Mouse (Mus musculus) cerebellum, adult 2 months (tissue): ENCODE measurements at regions not wholly inside any gene's neighbourhood (a gene's known extent, or its start where the extent isn't known, plus 50 kb on each side); places are given as distances from the start of the nearest gene placed in this dataset.

Experiments used
- CTCF ChIP-seq: fragments of 200-500 bp; IDR thresholded peaks from 2 replicates; pipeline ENCODE4 v1.5.1; 2011; ENCODE audit warnings: low read depth, mild to moderate bottlenecking, control low read depth, low read length, moderate library complexity, borderline replicate concordance; ENCODE audit not compliant: insufficient read depth
- POLR2A ChIP-seq: fragments of 200-500 bp; IDR thresholded peaks from 2 replicates; pipeline ENCODE4 v1.6.1; 2011; ENCODE audit warnings: low read length, control low read depth, borderline replicate concordance; ENCODE audit not compliant: insufficient read depth

GRCm38 (mm10) chr6:100416046-100416445 lies 128.8 kb upstream of the Rybp start:
- no peak for TF ChIP-seq CTCF
- TF ChIP-seq POLR2A, result no peak
